Mouse (Mus musculus) hindbrain, embryonic 10.5 days (tissue): Measurements from ENCODE around the gene Gstt1. TPM values are rescaled to one million over a fixed set of nuclear protein-coding genes. Genes with fewer than 3 reads are reported as not detected.

ENCODE experiments used
- DNase-seq: peaks from one replicate; pipeline ENCODE4 v3.0.0-alpha.2; 2017; ENCODE audit warnings: low spot score
- H3K27ac ChIP-seq: fragments of 300-500 bp; sonication (generic); 2 replicates; pipeline ENCODE4 v1.5.1; 2016; ENCODE audit warnings: mild to moderate bottlenecking, moderate library complexity
- H3K27me3 ChIP-seq: fragments of 300-500 bp; sonication (generic); 2 replicates; pipeline ENCODE4 v1.6.1; 2016; ENCODE audit warnings: mild to moderate bottlenecking; ENCODE audit not compliant: poor library complexity, insufficient read depth, severe bottlenecking
- H3K36me3 ChIP-seq: fragments of 300-500 bp; sonication (generic); 2 replicates; pipeline ENCODE4 v1.6.1; 2016; ENCODE audit warnings: mild to moderate bottlenecking, moderate library complexity
- H3K4me1 ChIP-seq: fragments of 300-500 bp; sonication (generic); replicated peaks from 2 replicates; pipeline ENCODE4 v1.6.1; 2016; ENCODE audit warnings: mild to moderate bottlenecking
- H3K4me3 ChIP-seq: fragments of 300-500 bp; sonication (generic); 2 replicates; pipeline ENCODE4 v1.5.1; 2016; ENCODE audit warnings: mild to moderate bottlenecking, moderate library complexity
- H3K9me3 ChIP-seq: fragments of 300-500 bp; sonication (generic); 2 replicates; pipeline ENCODE4 v1.6.1; 2016; ENCODE audit warnings: mild to moderate bottlenecking, moderate library complexity
- WGBS: fragments of 180-500 bp; shearing (Covaris S2); methylation state at CpG from one replicate; pipeline ENCODE4 v1.1.7; 2016; 5-methylcytosine and 5-hydroxymethylcytosine counted together
- polyA plus RNA-seq: library from polyadenylated mRNA; unstranded; fragments of >200 nt; fragmentation: Nextera tagmentation; extraction: Ambion mirVana; gene quantifications from 2 replicates; pipeline ENCODE4 v1.2.1, GENCODE M21; 2016

Gstt1 gene
- polyA plus RNA-seq, 1 experiment from 2014 or later: 3.8 TPM

- no peak overlapping the region for H3K27ac ChIP-seq
- no peaks in the 10 kb centered on the region for H3K9me3 ChIP-seq
- no peaks in the 10 kb centered on the region for H3K36me3 ChIP-seq
- H3K4me3 ChIP-seq: no peak overlapping the region
- peaks cover 24% of the 10 kb centered on the region for H3K27me3 ChIP-seq
- 42% methylated on average over 3 of the region's 3 CpGs for WGBS
- no peak for DNase-seq
- H3K4me1 ChIP-seq: peaks cover 35% of the 10 kb centered on the region
Observed at GRCm38 (mm10) chr10:75794880-75795279, 3.5 kb downstream of the Gstt1 start.

GRCm38 (mm10) chr10:75790773-75791172 is 7.6 kb downstream of the Gstt1 start:
- no peaks in the 10 kb centered on the region for H3K9me3 ChIP-seq
- no peak overlapping the region for H3K27ac ChIP-seq
- H3K36me3 ChIP-seq: no peaks in the 10 kb centered on the region
- DNase-seq: no peak
- peaks cover 16% of the 10 kb centered on the region for H3K4me1 ChIP-seq
- H3K4me3 ChIP-seq: no peak overlapping the region
- 27% methylated on average over 7 of the region's 7 CpGs for WGBS
- H3K27me3 ChIP-seq: no peaks in the 10 kb centered on the region

DNA sequence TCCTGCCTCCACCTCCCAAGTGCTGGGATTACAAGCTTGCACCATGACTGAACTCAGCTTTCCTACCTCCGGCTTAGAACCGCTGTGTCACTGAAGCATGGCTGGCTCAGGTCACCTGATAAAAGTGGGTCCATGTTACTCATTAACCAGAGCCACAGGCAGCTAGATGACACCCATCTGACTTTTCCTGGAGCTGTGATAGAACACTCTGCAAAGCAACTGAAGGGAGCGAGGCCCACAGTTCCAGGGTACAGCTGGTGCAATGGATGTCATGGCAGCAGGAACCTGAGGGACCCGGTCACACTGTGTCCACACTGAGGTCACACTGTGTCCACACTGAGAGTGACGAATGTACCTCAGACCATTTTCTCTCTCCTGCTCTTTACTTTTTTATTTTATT is 8.5 kb downstream of the Gstt1 start:
- Histone ChIP-seq H3K27me3 (0 out of 2 replicates have a peak, but pooled peaks cover 2% of the 10 kb centered on the region), H3K9me3 (no peaks in the 10 kb centered on the region), H3K27ac (no peak overlapping the region), H3K4me3 (no peak overlapping the region), H3K36me3 (no peaks in the 10 kb centered on the region), H3K4me1 (peaks cover 10% of the 10 kb centered on the region; the same call in 1 of the 2 replicates)
- DNase-seq: no peak
- WGBS: 90% methylated on average over 5 of the region's 5 CpGs

DNA sequence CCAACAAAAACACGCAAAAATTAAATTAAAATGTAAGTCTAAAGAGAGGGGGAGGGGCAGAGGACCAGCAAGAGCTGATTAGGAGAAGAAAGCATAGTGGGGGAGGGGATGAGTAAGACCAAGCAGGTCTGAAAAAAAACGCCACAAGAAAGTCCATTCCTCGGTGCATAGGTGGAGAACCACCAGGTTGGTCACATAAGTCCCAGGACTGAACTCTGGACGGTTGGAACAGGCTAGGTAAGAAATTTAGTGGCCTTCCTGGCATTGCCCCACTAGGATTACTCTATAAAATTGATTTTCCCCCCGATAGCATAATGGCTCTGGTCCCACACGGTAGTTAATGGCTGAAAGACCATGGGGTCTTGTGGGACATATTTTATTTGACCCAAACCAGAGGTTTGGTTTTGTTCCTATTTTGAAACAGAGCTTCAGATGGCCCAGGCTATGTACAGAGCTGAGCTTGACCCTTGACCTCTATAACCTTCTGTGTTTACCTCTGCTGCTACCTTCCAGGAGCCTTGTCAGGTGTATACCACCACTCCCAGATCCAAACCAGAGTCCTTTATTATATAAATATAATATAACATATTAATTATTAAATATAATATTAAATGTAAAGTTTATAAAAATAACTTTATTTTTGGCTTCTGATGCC is 9.2 kb downstream of the Gstt1 start:
- H3K36me3 ChIP-seq: no peaks in the 10 kb centered on the region
- DNase-seq: no peak
- 0 out of 2 replicates have a peak, but pooled peaks cover 4% of the 10 kb centered on the region for H3K4me1 ChIP-seq
- WGBS: 80% methylated on average over 6 of the region's 6 CpGs
- H3K4me3 ChIP-seq: no peak overlapping the region
- no peaks in the 10 kb centered on the region for H3K9me3 ChIP-seq
- H3K27ac ChIP-seq: no peak overlapping the region
- 0 out of 2 replicates have a peak, but pooled peaks cover 4% of the 10 kb centered on the region for H3K27me3 ChIP-seq

DNA sequence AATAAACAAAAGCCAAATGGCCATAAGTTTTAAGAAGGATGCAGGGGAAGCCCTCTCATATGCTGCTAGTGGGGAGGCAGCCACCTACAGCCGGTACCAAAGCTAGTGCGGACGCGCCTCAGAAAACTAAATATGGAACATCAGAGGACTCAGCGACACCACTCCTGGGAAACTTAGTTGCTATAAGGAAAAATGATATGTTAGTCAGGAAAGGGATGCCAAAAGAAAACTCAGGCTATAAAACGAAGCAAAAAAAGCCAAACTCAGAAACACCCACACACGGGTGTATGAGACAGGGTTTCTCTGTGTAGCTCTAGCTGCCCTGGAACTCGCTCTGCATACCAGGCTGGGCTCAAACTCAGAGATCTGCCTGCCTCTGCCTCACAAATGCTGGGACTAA is 10.1 kb downstream of the Gstt1 start:
- Histone ChIP-seq H3K4me3 (no peak overlapping the region), H3K9me3 (no peaks in the 10 kb centered on the region), H3K4me1 (0 out of 2 replicates have a peak, but pooled peaks cover 4% of the 10 kb centered on the region), H3K27me3 (0 out of 2 replicates have a peak, but pooled peaks cover 4% of the 10 kb centered on the region), H3K36me3 (no peaks in the 10 kb centered on the region), H3K27ac (no peak overlapping the region)
- 95% methylated on average over 8 of the region's 8 CpGs for WGBS
- no peak for DNase-seq

DNA sequence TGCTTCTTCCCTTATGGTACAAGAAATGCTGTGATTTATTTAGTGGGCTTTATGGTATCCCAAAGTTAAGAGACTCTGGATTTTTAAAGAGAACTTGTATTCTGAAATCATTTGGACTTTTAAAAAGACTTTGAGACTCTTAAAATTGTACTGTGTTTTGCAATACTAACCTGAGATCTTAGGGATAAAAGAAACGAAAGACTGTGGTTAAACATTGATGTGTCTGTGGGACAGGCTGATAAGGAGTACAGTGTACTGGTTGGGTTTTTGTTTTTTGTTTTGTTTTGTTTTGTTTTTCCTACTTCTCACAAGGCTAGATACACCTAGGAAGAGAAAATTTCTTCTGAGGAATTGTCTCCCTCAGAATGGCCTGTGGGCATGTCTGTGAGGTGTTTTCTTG is 12.9 kb downstream of the Gstt1 start:
- Histone ChIP-seq H3K27ac (no peak overlapping the region), H3K27me3 (peaks cover 28% of the 10 kb centered on the region), H3K36me3 (no peaks in the 10 kb centered on the region), H3K9me3 (no peaks in the 10 kb centered on the region), H3K4me3 (no peak overlapping the region), H3K4me1 (peaks cover 9% of the 10 kb centered on the region)
- no peak for DNase-seq
- WGBS: 71% methylated on average over 1 of the region's 1 CpGs

GRCm38 (mm10) chr10:75780769-75781578 is 17.4 kb downstream of the Gstt1 start, which contains the start of the genes Gm20441 and Gstt3:
Gm20441 (minus strand) TSS chr10:75780954.
Gstt3 (minus strand) TSS chr10:75781414.
- H3K27ac ChIP-seq: no peak within 1 kb of the TSS
- H3K27me3 ChIP-seq: peaks cover 58% of the 10 kb centered on the region
- no peaks in the 10 kb centered on the region for H3K9me3 ChIP-seq
- WGBS: 1% methylated on average over 28 of the region's 28 CpGs
- H3K36me3 ChIP-seq: no peaks in the 10 kb centered on the region
- peaks cover 17% of the 10 kb centered on the region for H3K4me1 ChIP-seq
- peak within 1 kb of the TSS; percentile 55 for H3K4me3 ChIP-seq
- peak; percentile 64 for DNase-seq

- DNase-seq: no peak
- peaks cover 17% of the 10 kb centered on the region for H3K4me1 ChIP-seq
- WGBS: 49% methylated on average over 15 of the region's 15 CpGs
- no peak overlapping the region for H3K27ac ChIP-seq
- H3K27me3 ChIP-seq: peaks cover 54% of the 10 kb centered on the region
- H3K36me3 ChIP-seq: no peaks in the 10 kb centered on the region
- no peaks in the 10 kb centered on the region for H3K9me3 ChIP-seq
- H3K4me3 ChIP-seq: peak overlapping the region; percentile 20; the same call in 1 of the 2 replicates
Observed at GRCm38 (mm10) chr10:75779206-75780174, 18.9 kb downstream of the Gstt1 start.

DNA sequence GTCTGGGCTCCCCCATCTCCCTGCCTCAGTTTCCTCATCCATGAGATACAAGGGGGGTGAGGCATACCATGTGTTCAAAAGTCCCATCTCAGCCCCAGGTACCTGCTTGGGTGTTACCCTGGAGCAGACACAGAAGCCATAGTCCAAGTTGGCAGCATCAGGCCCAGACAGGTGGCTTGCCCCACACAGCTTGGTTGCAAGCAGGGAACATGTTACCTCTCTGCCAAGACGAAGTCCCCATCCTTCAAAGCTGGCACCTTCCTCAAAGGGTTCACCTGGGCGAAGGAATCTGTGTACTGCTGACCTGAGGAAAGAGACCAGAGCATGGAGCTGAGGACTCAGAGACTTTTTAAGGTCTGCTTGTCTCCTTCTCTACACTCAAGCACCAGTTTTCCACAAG is 20.5 kb downstream of the Gstt1 start:
- Histone ChIP-seq H3K9me3 (no peaks in the 10 kb centered on the region), H3K36me3 (no peaks in the 10 kb centered on the region), H3K27ac (no peak overlapping the region), H3K4me3 (no peak overlapping the region), H3K27me3 (peaks cover 54% of the 10 kb centered on the region), H3K4me1 (peaks cover 25% of the 10 kb centered on the region)
- no peak for DNase-seq
- 80% methylated on average over 2 of the region's 2 CpGs for WGBS

GRCm38 (mm10) chr10:75776562-75776961 is 21.8 kb downstream of the Gstt1 start:
- no peak for DNase-seq
- Histone ChIP-seq H3K27ac (no peak overlapping the region), H3K9me3 (no peaks in the 10 kb centered on the region), H3K36me3 (no peaks in the 10 kb centered on the region), H3K27me3 (peaks cover 41% of the 10 kb centered on the region), H3K4me3 (no peak overlapping the region), H3K4me1 (peaks cover 34% of the 10 kb centered on the region)
- WGBS: 86% methylated on average over 6 of the region's 6 CpGs

DNA sequence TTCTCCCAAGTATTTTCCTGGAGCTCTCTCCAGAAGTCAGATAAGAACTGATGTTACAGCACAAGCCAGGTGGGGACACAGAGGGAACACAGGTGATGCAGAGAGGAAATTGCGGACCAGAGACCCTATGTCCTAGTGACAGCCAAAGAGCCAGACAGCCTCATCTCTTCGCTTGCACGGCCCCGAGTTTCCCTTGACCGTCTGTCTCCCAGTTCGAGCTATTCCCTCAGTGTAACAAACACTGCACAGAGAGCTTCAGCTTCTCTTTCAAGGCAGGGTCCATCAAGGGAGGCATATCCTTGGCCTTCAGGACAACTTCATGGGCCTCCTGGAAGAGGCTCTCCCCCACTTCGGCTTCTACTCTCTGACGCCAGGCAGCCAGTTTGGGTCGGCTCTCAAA is 23.8 kb downstream of the Gstt1 start:
- Histone ChIP-seq H3K9me3 (no peaks in the 10 kb centered on the region), H3K36me3 (peaks cover 6% of the 10 kb centered on the region; the same call in 1 of the 2 replicates), H3K4me1 (peaks cover 16% of the 10 kb centered on the region), H3K27me3 (peaks cover 21% of the 10 kb centered on the region), H3K27ac (no peak overlapping the region), H3K4me3 (no peak overlapping the region)
- WGBS: 88% methylated on average over 9 of the region's 9 CpGs
- DNase-seq: no peak

DNA sequence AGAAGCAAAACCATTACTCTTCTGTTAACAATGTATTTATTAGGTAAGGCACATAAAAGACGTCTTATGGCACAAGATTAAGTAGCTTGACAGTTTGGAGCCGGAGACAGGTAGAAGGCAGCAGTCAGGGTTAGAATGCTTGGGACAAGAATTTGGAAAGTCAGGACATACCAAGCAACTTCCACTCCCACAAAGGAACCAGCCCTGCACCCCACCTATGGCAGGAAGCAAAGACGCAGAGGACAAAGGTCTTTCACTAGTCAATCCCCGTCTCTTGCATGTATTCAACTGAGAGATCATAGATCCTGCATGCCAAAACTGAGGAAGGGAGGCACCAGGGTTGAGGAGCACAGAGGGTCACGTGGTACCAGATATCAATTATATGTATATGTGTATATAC is 24.3 kb downstream of the Gstt1 start:
- H3K27me3 ChIP-seq: peaks cover 17% of the 10 kb centered on the region; the same call in 1 of the 2 replicates
- peaks cover 16% of the 10 kb centered on the region for H3K4me1 ChIP-seq
- H3K27ac ChIP-seq: no peak overlapping the region
- no peaks in the 10 kb centered on the region for H3K9me3 ChIP-seq
- 94% methylated on average over 5 of the region's 5 CpGs for WGBS
- DNase-seq: no peak
- H3K36me3 ChIP-seq: peaks cover 6% of the 10 kb centered on the region; the same call in 1 of the 2 replicates
- H3K4me3 ChIP-seq: no peak overlapping the region
